Mouse (Mus musculus): ENCODE measurements around the gene Mtus2. TPM values are rescaled to one million over a fixed set of nuclear protein-coding genes. Genes with fewer than 3 reads are reported as not detected.

Mtus2 gene
- polyA plus RNA-seq, 1 experiment from 2014 or later: 43.1 TPM

GRCm38 (mm10) chr5:147959088-147959487 is 2.0 kb downstream of the Mtus2 start:
- peak overlapping the region; percentile 91 for H3K4me2 ChIP-seq
- no peak for ATAC-seq (ENCODE audit: low FRiP score, low read depth)
- 12% methylated on average over 5 of the region's 5 CpGs for WGBS
- H3K36me3 ChIP-seq: no peaks in the 10 kb centered on the region
- peaks cover 24% of the 10 kb centered on the region for H3K4me1 ChIP-seq (replicated peaks)
- H3K9ac ChIP-seq: no peak overlapping the region
- H3K9me3 ChIP-seq: no peaks in the 10 kb centered on the region
- peaks cover 9% of the 10 kb centered on the region; the same call in 1 of the 2 replicates for H3K27me3 ChIP-seq
- peak overlapping the region; percentile 74 for H3K4me3 ChIP-seq
- H3K27ac ChIP-seq (replicated peaks): no peak overlapping the region

DNA sequence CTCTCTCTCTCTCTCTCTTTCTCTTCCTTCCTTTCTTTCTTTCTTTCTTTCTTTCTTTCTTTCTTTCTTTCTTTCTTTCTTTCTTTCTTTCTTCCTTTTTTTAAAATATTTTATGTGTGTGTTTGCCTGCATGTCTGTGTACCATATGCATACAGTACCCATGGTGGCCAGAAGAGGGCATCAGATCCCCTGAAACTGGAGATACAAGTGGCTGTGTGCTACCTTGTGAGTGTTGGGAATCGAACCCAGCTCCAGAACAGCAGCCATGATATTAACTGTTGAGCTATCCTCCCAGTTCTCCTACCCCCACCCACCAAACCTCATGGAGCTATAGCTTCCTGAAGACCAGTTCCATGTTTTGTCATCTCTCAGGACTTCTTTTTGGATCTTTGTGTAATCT is 3.7 kb downstream of the Mtus2 start:
- Histone ChIP-seq H3K9me3 (no peaks in the 10 kb centered on the region), H3K4me3 (no peak overlapping the region)
- no peak for ATAC-seq (ENCODE audit: low FRiP score, low read depth)

DNA sequence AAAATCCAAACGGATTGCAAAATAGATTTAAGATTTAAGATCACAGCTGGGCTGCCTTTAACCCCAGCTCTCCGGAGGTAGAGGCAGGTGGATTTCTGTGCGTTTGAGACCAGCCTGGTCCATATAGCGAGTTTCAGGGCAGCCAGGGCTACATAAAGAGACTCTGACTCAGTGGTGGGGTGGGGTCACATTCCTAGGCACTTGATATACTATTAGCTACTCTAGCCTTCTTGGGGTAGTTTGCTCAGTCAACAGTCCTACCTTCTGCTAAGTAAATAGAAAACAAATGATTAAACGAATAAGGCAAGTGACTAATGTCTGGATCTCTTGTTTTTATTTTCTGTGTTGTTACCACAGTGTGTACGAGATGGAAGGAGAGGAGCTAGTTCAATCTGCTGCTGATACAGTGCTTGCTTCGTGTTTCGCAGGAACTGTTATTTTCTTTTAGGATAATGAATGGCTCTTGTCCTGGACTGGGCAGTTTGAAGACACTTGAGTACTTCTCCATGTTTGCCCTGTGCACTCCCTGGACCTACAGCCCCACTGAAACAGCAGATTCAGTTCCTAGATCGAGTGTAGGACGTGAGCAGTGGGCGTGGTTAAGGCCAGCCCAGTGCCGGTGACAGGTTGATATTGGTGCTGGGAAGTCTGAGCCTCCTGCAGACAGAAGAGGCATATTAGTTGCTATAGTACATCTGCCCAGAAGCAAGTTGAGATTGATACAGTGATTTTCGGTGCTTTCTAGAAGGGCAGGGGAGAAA is 6.9 kb downstream of the Mtus2 start:
- H3K4me2 ChIP-seq: no peak overlapping the region
- no peak overlapping the region for H3K9ac ChIP-seq
- no peak for ATAC-seq (ENCODE audit: low FRiP score, low read depth)

More for the DNA sequence above, 3.7 kb downstream of the Mtus2 start:
- no peak overlapping the region for H3K9ac ChIP-seq
- 77% methylated on average over 1 of the region's 1 CpGs for WGBS
- no peak overlapping the region for H3K4me2 ChIP-seq
- H3K4me1 ChIP-seq (replicated peaks): peaks cover 20% of the 10 kb centered on the region
- H3K27me3 ChIP-seq: 0 out of 2 replicates have a peak, but pooled peaks cover 4% of the 10 kb centered on the region
- no peaks in the 10 kb centered on the region for H3K36me3 ChIP-seq
- H3K27ac ChIP-seq (replicated peaks): no peak overlapping the region

GRCm38 (mm10) chr5:147964776-147965175 is 7.7 kb downstream of the Mtus2 start:
- no peaks in the 10 kb centered on the region; the same call in 1 of the 2 replicates for H3K4me1 ChIP-seq (replicated peaks)
- no peak overlapping the region for H3K9ac ChIP-seq
- no peak overlapping the region for H3K27ac ChIP-seq (replicated peaks)
- H3K9me3 ChIP-seq: no peaks in the 10 kb centered on the region
- H3K4me3 ChIP-seq: no peak overlapping the region
- no peaks in the 10 kb centered on the region for H3K27me3 ChIP-seq
- H3K4me2 ChIP-seq: no peak overlapping the region
- no peak for ATAC-seq (ENCODE audit: low FRiP score, low read depth)
- 45% methylated on average over 2 of the region's 2 CpGs for WGBS
- H3K36me3 ChIP-seq: no peaks in the 10 kb centered on the region

More for the DNA sequence above, 6.9 kb downstream of the Mtus2 start:
- 73% methylated on average over 13 of the region's 13 CpGs for WGBS
- H3K27ac ChIP-seq (replicated peaks): no peak overlapping the region
- H3K4me1 ChIP-seq (replicated peaks): peaks cover 1% of the 10 kb centered on the region; the same call in 1 of the 2 replicates
- H3K9me3 ChIP-seq: no peaks in the 10 kb centered on the region
- no peaks in the 10 kb centered on the region for H3K36me3 ChIP-seq
- no peak overlapping the region for H3K4me3 ChIP-seq
- no peaks in the 10 kb centered on the region for H3K27me3 ChIP-seq

- ATAC-seq (ENCODE audit: low FRiP score, low read depth): no peak
- 86% methylated on average over 7 of the region's 7 CpGs for WGBS
- no peaks in the 10 kb centered on the region for H3K4me1 ChIP-seq (replicated peaks)
- no peak overlapping the region for H3K4me3 ChIP-seq
- H3K9me3 ChIP-seq: no peaks in the 10 kb centered on the region
- no peaks in the 10 kb centered on the region for H3K27me3 ChIP-seq
- H3K27ac ChIP-seq (replicated peaks): no peak overlapping the region
- H3K9ac ChIP-seq: no peak overlapping the region
- H3K36me3 ChIP-seq: no peaks in the 10 kb centered on the region
- H3K4me2 ChIP-seq: no peak overlapping the region
Measured at GRCm38 (mm10) chr5:147966646-147967045, 9.5 kb downstream of the Mtus2 start.

- Histone ChIP-seq H3K9ac (no peak overlapping the region), H3K4me1 (replicated peaks) (no peaks in the 10 kb centered on the region), H3K27me3 (no peaks in the 10 kb centered on the region), H3K27ac (replicated peaks) (no peak overlapping the region), H3K4me2 (no peak overlapping the region), H3K9me3 (no peaks in the 10 kb centered on the region), H3K4me3 (no peak overlapping the region), H3K36me3 (no peaks in the 10 kb centered on the region)
- 71% methylated on average over 5 of the region's 5 CpGs for WGBS
- no peak for ATAC-seq (ENCODE audit: low FRiP score, low read depth)
Measured at GRCm38 (mm10) chr5:147969566-147969965, 12.4 kb downstream of the Mtus2 start.

DNA sequence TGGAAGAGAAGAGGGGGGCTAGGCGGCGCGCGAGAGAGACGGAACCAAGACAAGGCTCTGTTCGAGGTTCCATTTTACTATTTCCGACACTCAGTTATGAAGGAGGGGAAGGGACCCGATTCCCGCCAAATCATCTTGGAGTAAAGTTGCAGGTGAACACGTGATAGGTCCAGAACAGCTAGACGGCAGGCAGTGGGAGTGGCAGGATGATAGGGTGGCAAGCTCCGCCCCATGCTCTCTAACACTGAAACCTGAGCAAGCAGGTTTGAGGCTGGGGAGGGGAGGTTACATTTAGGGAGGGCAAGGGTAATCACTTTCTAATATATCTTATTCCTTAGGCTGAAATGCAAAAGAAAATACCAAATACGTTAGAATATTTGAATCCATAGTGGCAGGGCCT is 18.9 kb downstream of the Mtus2 start:
- Histone ChIP-seq H3K27ac (replicated peaks) (no peak overlapping the region), H3K9ac (no peak overlapping the region), H3K4me3 (no peak overlapping the region), H3K27me3 (no peaks in the 10 kb centered on the region), H3K9me3 (no peaks in the 10 kb centered on the region), H3K4me1 (replicated peaks) (0 out of 2 replicates have a peak, but pooled peaks cover 4% of the 10 kb centered on the region), H3K36me3 (no peaks in the 10 kb centered on the region), H3K4me2 (no peak overlapping the region)
- 69% methylated on average over 13 of the region's 13 CpGs for WGBS
- no peak for ATAC-seq (ENCODE audit: low FRiP score, low read depth)

- no peak for ATAC-seq (ENCODE audit: low FRiP score, low read depth)
- Histone ChIP-seq H3K36me3 (no peaks in the 10 kb centered on the region), H3K9ac (no peak overlapping the region), H3K4me1 (replicated peaks) (0 out of 2 replicates have a peak, but pooled peaks cover 4% of the 10 kb centered on the region), H3K9me3 (no peaks in the 10 kb centered on the region), H3K4me2 (no peak overlapping the region), H3K27me3 (no peaks in the 10 kb centered on the region), H3K4me3 (no peak overlapping the region), H3K27ac (replicated peaks) (0 out of 2 replicates have a peak overlapping the region, but pooled peaks have one; percentile 18)
- WGBS: 66% methylated on average over 13 of the region's 13 CpGs
Measured at GRCm38 (mm10) chr5:147980606-147981005, 23.5 kb downstream of the Mtus2 start.

GRCm38 (mm10) chr5:147990289-147990688 is 33.2 kb downstream of the Mtus2 start:
- H3K4me1 ChIP-seq (replicated peaks): no peaks in the 10 kb centered on the region
- H3K36me3 ChIP-seq: no peaks in the 10 kb centered on the region
- ATAC-seq (ENCODE audit: low FRiP score, low read depth): no peak
- no peaks in the 10 kb centered on the region for H3K9me3 ChIP-seq
- H3K4me3 ChIP-seq: no peak overlapping the region
- no peaks in the 10 kb centered on the region for H3K27me3 ChIP-seq
- no peak overlapping the region for H3K4me2 ChIP-seq
- H3K9ac ChIP-seq: no peak overlapping the region
- 75% methylated on average over 4 of the region's 4 CpGs for WGBS
- H3K27ac ChIP-seq (replicated peaks): 0 out of 2 replicates have a peak overlapping the region, but pooled peaks have one; percentile 11

- WGBS: 83% methylated on average over 10 of the region's 10 CpGs
- peak overlapping the region; percentile 11; the same call in 1 of the 2 replicates for H3K27ac ChIP-seq (replicated peaks)
Measured at GRCm38 (mm10) chr5:147990775-147991174, 33.7 kb downstream of the Mtus2 start.

GRCm38 (mm10) chr5:147992581-147993378 is 35.7 kb downstream of the Mtus2 start:
- WGBS: 24% methylated on average over 20 of the region's 20 CpGs
- no peak overlapping the region for H3K27ac ChIP-seq (replicated peaks)

More at GRCm38 (mm10) chr5:147990775-147991174, 33.7 kb downstream of the Mtus2 start:
- Histone ChIP-seq H3K9me3 (no peaks in the 10 kb centered on the region), H3K9ac (no peak overlapping the region), H3K4me2 (no peak overlapping the region), H3K4me1 (replicated peaks) (no peaks in the 10 kb centered on the region), H3K4me3 (no peak overlapping the region), H3K27me3 (no peaks in the 10 kb centered on the region), H3K36me3 (no peaks in the 10 kb centered on the region)
- no peak for ATAC-seq (ENCODE audit: low FRiP score, low read depth)

DNA sequence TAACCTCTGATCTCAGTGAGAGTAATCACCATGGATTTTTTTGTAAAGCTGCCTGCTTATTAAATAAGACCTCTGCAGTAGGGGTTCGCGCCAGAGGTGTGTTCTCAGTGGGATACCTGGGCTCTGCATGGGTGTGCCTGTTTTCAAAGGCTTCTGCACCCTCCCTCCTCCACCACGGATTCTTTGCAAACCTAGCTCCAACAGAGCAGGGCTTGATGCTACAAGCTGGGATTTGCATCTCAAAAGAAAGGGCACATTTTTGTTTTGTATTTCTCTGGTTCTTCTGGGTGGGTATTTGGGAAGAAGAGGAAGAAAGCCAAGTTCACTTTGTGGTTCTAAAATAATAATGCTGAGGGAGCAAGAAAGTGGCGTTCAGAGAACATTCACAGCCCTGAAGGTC is 48.1 kb downstream of the Mtus2 start:
- Histone ChIP-seq H3K9ac (no peak overlapping the region), H3K4me3 (no peak overlapping the region), H3K36me3 (no peaks in the 10 kb centered on the region), H3K9me3 (no peaks in the 10 kb centered on the region), H3K4me2 (no peak overlapping the region), H3K27ac (replicated peaks) (no peak overlapping the region), H3K27me3 (no peaks in the 10 kb centered on the region), H3K4me1 (replicated peaks) (no peaks in the 10 kb centered on the region)
- ATAC-seq (ENCODE audit: low FRiP score, low read depth): no peak
- 24% methylated on average over 4 of the region's 4 CpGs for WGBS

More at GRCm38 (mm10) chr5:147992581-147993378, 35.7 kb downstream of the Mtus2 start:
- Histone ChIP-seq H3K4me3 (no peak overlapping the region), H3K4me2 (no peak overlapping the region), H3K9me3 (no peaks in the 10 kb centered on the region), H3K36me3 (no peaks in the 10 kb centered on the region), H3K4me1 (replicated peaks) (0 out of 2 replicates have a peak, but pooled peaks cover 4% of the 10 kb centered on the region), H3K9ac (no peak overlapping the region), H3K27me3 (no peaks in the 10 kb centered on the region)
- no peak for ATAC-seq (ENCODE audit: low FRiP score, low read depth)
